Mouse (Mus musculus): ENCODE data around the gene Cc2d1a. TPM values are rescaled to one million over a fixed set of nuclear protein-coding genes. Genes with fewer than 3 reads are reported as not detected.

Cc2d1a gene
- polyA plus RNA-seq, 1 experiment = 18.0 TPM

- TF ChIP-seq CTCF (IDR thresholded peaks at IDR 0.05; ENCODE audit: low read depth, low read length) (no peak), POLR2A (IDR thresholded peaks at IDR 0.05; ENCODE audit: insufficient read depth, low read length) (no peak), EP300 (IDR thresholded peaks at IDR 0.05; ENCODE audit: insufficient read depth, low read depth, low read length) (peak; percentile 88)
- H3K9me3 ChIP-seq (replicated peaks; ENCODE audit: control insufficient read depth, insufficient read depth, low read length, poor library complexity, severe bottlenecking) = no peaks in the 10 kb centered on the region
- no peaks in the 10 kb centered on the region for H3K36me3 ChIP-seq (ENCODE audit: control insufficient read depth, insufficient read depth, low read length, poor library complexity, severe bottlenecking)
- H3K4me1 ChIP-seq (ENCODE audit: control insufficient read depth, insufficient read depth, low read length) = peaks cover 9% of the 10 kb centered on the region
- H3K27me3 ChIP-seq (ENCODE audit: control insufficient read depth, insufficient read depth, low read length, poor library complexity, severe bottlenecking) = no peaks in the 10 kb centered on the region
- peak overlapping the region; percentile 78 for H3K27ac ChIP-seq (ENCODE audit: insufficient read depth, low read length)
- H3K9ac ChIP-seq (ENCODE audit: low read depth, poor library complexity, severe bottlenecking) = peak overlapping the region; percentile 55; the same call in 1 of the 2 replicates
- peak overlapping the region; percentile 27 for H3K4me3 ChIP-seq (ENCODE audit: low read depth, low read length)
These were observed 32.9 kb upstream of the Cc2d1a start for GRCm38 (mm10) chr8:84180530-84181190.

GRCm38 (mm10) chr8:84179946-84180345 lies 32.2 kb upstream of the Cc2d1a start:
- Histone ChIP-seq H3K4me1 (ENCODE audit: control insufficient read depth, insufficient read depth, low read length) (peaks cover 9% of the 10 kb centered on the region), H3K9me3 (replicated peaks; ENCODE audit: control insufficient read depth, insufficient read depth, low read length, poor library complexity, severe bottlenecking) (no peaks in the 10 kb centered on the region), H3K27me3 (ENCODE audit: control insufficient read depth, insufficient read depth, low read length, poor library complexity, severe bottlenecking) (no peaks in the 10 kb centered on the region), H3K9ac (ENCODE audit: low read depth, poor library complexity, severe bottlenecking) (peak overlapping the region; percentile 55), H3K36me3 (ENCODE audit: control insufficient read depth, insufficient read depth, low read length, poor library complexity, severe bottlenecking) (no peaks in the 10 kb centered on the region), H3K27ac (ENCODE audit: insufficient read depth, low read length) (peak overlapping the region; percentile 78), H3K4me3 (ENCODE audit: low read depth, low read length) (peak overlapping the region; percentile 27)
- TF ChIP-seq POLR2A (IDR thresholded peaks at IDR 0.05; ENCODE audit: insufficient read depth, low read length) (no peak), CTCF (IDR thresholded peaks at IDR 0.05; ENCODE audit: low read depth, low read length) (no peak), EP300 (IDR thresholded peaks at IDR 0.05; ENCODE audit: insufficient read depth, low read depth, low read length) (no peak)

- no peaks in the 10 kb centered on the region; the same call in 1 of the 2 replicates for H3K36me3 ChIP-seq (ENCODE audit: control insufficient read depth, insufficient read depth, low read length, poor library complexity, severe bottlenecking)
- peak overlapping the region; percentile 66 for H3K27ac ChIP-seq (ENCODE audit: insufficient read depth, low read length)
- no peak for TF ChIP-seq POLR2A (IDR thresholded peaks at IDR 0.05; ENCODE audit: insufficient read depth, low read length)
- TF ChIP-seq EP300 (IDR thresholded peaks at IDR 0.05; ENCODE audit: insufficient read depth, low read depth, low read length) = peak; percentile 94
- no peak for TF ChIP-seq CTCF (IDR thresholded peaks at IDR 0.05; ENCODE audit: low read depth, low read length)
- peak overlapping the region; percentile 55 for H3K9ac ChIP-seq (ENCODE audit: low read depth, poor library complexity, severe bottlenecking)
- peaks cover 9% of the 10 kb centered on the region for H3K4me1 ChIP-seq (ENCODE audit: control insufficient read depth, insufficient read depth, low read length)
- H3K9me3 ChIP-seq (replicated peaks; ENCODE audit: control insufficient read depth, insufficient read depth, low read length, poor library complexity, severe bottlenecking) = no peaks in the 10 kb centered on the region
- no peaks in the 10 kb centered on the region for H3K27me3 ChIP-seq (ENCODE audit: control insufficient read depth, insufficient read depth, low read length, poor library complexity, severe bottlenecking)
- H3K4me3 ChIP-seq (ENCODE audit: low read depth, low read length) = no peak overlapping the region
These were observed 30.9 kb upstream of the Cc2d1a start for GRCm38 (mm10) chr8:84178592-84178991.

- Histone ChIP-seq H3K4me1 (ENCODE audit: control insufficient read depth, insufficient read depth, low read length) (peaks cover 9% of the 10 kb centered on the region), H3K4me3 (ENCODE audit: low read depth, low read length) (no peak overlapping the region), H3K36me3 (ENCODE audit: control insufficient read depth, insufficient read depth, low read length, poor library complexity, severe bottlenecking) (peaks cover 6% of the 10 kb centered on the region; the same call in 1 of the 2 replicates), H3K9ac (ENCODE audit: low read depth, poor library complexity, severe bottlenecking) (no peak overlapping the region), H3K27ac (ENCODE audit: insufficient read depth, low read length) (peak overlapping the region; percentile 66), H3K9me3 (replicated peaks; ENCODE audit: control insufficient read depth, insufficient read depth, low read length, poor library complexity, severe bottlenecking) (no peaks in the 10 kb centered on the region), H3K27me3 (ENCODE audit: control insufficient read depth, insufficient read depth, low read length, poor library complexity, severe bottlenecking) (no peaks in the 10 kb centered on the region)
- TF ChIP-seq CTCF (IDR thresholded peaks at IDR 0.05; ENCODE audit: low read depth, low read length) = no peak
- TF ChIP-seq EP300 (IDR thresholded peaks at IDR 0.05; ENCODE audit: insufficient read depth, low read depth, low read length) = peak; percentile 91
- TF ChIP-seq POLR2A (IDR thresholded peaks at IDR 0.05; ENCODE audit: insufficient read depth, low read length) = no peak
These were observed 29.7 kb upstream of the Cc2d1a start for GRCm38 (mm10) chr8:84177405-84177804.

GRCm38 (mm10) chr8:84176560-84176959 lies 28.8 kb upstream of the Cc2d1a start:
- H3K27me3 ChIP-seq (ENCODE audit: control insufficient read depth, insufficient read depth, low read length, poor library complexity, severe bottlenecking) = no peaks in the 10 kb centered on the region
- H3K9me3 ChIP-seq (replicated peaks; ENCODE audit: control insufficient read depth, insufficient read depth, low read length, poor library complexity, severe bottlenecking) = no peaks in the 10 kb centered on the region
- H3K4me1 ChIP-seq (ENCODE audit: control insufficient read depth, insufficient read depth, low read length) = peaks cover 9% of the 10 kb centered on the region
- peak; percentile 82 for TF ChIP-seq EP300 (IDR thresholded peaks at IDR 0.05; ENCODE audit: insufficient read depth, low read depth, low read length)
- TF ChIP-seq POLR2A (IDR thresholded peaks at IDR 0.05; ENCODE audit: insufficient read depth, low read length) = no peak
- H3K9ac ChIP-seq (ENCODE audit: low read depth, poor library complexity, severe bottlenecking) = peak overlapping the region; percentile 4
- peaks cover 13% of the 10 kb centered on the region for H3K36me3 ChIP-seq (ENCODE audit: control insufficient read depth, insufficient read depth, low read length, poor library complexity, severe bottlenecking)
- H3K27ac ChIP-seq (ENCODE audit: insufficient read depth, low read length) = peak overlapping the region; percentile 9; the same call in 1 of the 2 replicates
- no peak overlapping the region for H3K4me3 ChIP-seq (ENCODE audit: low read depth, low read length)

GRCm38 (mm10) chr8:84173861-84174260 lies 26.1 kb upstream of the Cc2d1a start:
- Histone ChIP-seq H3K9me3 (replicated peaks; ENCODE audit: control insufficient read depth, insufficient read depth, low read length, poor library complexity, severe bottlenecking) (no peaks in the 10 kb centered on the region), H3K27ac (ENCODE audit: insufficient read depth, low read length) (no peak overlapping the region), H3K36me3 (ENCODE audit: control insufficient read depth, insufficient read depth, low read length, poor library complexity, severe bottlenecking) (peaks cover 13% of the 10 kb centered on the region), H3K9ac (ENCODE audit: low read depth, poor library complexity, severe bottlenecking) (no peak overlapping the region), H3K4me3 (ENCODE audit: low read depth, low read length) (no peak overlapping the region), H3K27me3 (ENCODE audit: control insufficient read depth, insufficient read depth, low read length, poor library complexity, severe bottlenecking) (no peaks in the 10 kb centered on the region), H3K4me1 (ENCODE audit: control insufficient read depth, insufficient read depth, low read length) (peaks cover 7% of the 10 kb centered on the region)
- no peak for TF ChIP-seq POLR2A (IDR thresholded peaks at IDR 0.05; ENCODE audit: insufficient read depth, low read length)
- peak; percentile 50 for TF ChIP-seq CTCF (IDR thresholded peaks at IDR 0.05; ENCODE audit: low read depth, low read length)
- no peak for TF ChIP-seq EP300 (IDR thresholded peaks at IDR 0.05; ENCODE audit: insufficient read depth, low read depth, low read length)

All from ES-Bruce4 (cell line).